Mouse (Mus musculus) liver, embryonic 16.5 days (tissue): ENCODE results near the gene Nek7. TPM values are rescaled to one million over a fixed set of nuclear protein-coding genes. Genes with fewer than 3 reads are reported as not detected.

Experiments used
- ATAC-seq: fragments of 200-750 bp; cut with Nextera tagmentation; 2 replicates; pipeline ENCODE4 v1.8.0; 2017; ENCODE audit warnings: low read depth, mild to moderate bottlenecking, moderate number of reproducible peaks, moderate library complexity
- H3K27ac ChIP-seq: fragments of 300-500 bp; sonication (generic); 2 replicates; pipeline ENCODE4 v1.5.1; 2014; ENCODE audit warnings: mild to moderate bottlenecking, low read length
- H3K27me3 ChIP-seq: fragments of 300-500 bp; sonication (generic); 2 replicates; pipeline ENCODE4 v1.6.1; 2014; ENCODE audit warnings: low read depth, low read length, mixed read lengths; ENCODE audit not compliant: control insufficient read depth, insufficient read depth
- H3K36me3 ChIP-seq: fragments of 300-500 bp; sonication (generic); 2 replicates; pipeline ENCODE4 v1.6.1; 2014; ENCODE audit warnings: mild to moderate bottlenecking; ENCODE audit not compliant: control insufficient read depth, insufficient read depth
- H3K4me1 ChIP-seq: fragments of 300-500 bp; sonication (generic); 2 replicates; pipeline ENCODE4 v1.6.1; 2014; ENCODE audit warnings: low read depth, low read length, mixed read lengths; ENCODE audit not compliant: control insufficient read depth
- H3K4me2 ChIP-seq: fragments of 300-500 bp; sonication (generic); 2 replicates; pipeline ENCODE4 v1.6.1; 2014; ENCODE audit warnings: low read depth, low read length, mixed read lengths
- H3K4me3 ChIP-seq: fragments of 300-500 bp; sonication (generic); 2 replicates; pipeline ENCODE4 v1.5.1; 2014; ENCODE audit warnings: low read depth, mild to moderate bottlenecking, low read length
- H3K9ac ChIP-seq: fragments of 300-500 bp; sonication (generic); 2 replicates; pipeline ENCODE4 v1.6.1; 2014; ENCODE audit warnings: low read depth, low read length
- H3K9me3 ChIP-seq: fragments of 300-500 bp; sonication (generic); replicated peaks from 2 replicates; pipeline ENCODE4 v1.6.1; 2016; ENCODE audit warnings: low read length; ENCODE audit not compliant: control insufficient read depth
- WGBS: fragments of 180-500 bp; shearing (Covaris S2); extraction: QIAGEN DNeasy Blood & Tissue Kit; methylation state at CpG from one replicate; pipeline ENCODE4 v1.1.7; 2014; ENCODE audit not compliant: insufficient replicate concordance; 5-methylcytosine and 5-hydroxymethylcytosine counted together
- polyA plus RNA-seq: library from polyadenylated mRNA; unstranded; fragments of >200 nt; fragmentation: Nextera tagmentation; extraction: Ambion mirVana; gene quantifications from 2 replicates; pipeline ENCODE4 v1.2.1, GENCODE M21; 2015

Gene Nek7
- polyA plus RNA-seq, 1 experiment from 2014 or later, result 15.3 TPM

DNA sequence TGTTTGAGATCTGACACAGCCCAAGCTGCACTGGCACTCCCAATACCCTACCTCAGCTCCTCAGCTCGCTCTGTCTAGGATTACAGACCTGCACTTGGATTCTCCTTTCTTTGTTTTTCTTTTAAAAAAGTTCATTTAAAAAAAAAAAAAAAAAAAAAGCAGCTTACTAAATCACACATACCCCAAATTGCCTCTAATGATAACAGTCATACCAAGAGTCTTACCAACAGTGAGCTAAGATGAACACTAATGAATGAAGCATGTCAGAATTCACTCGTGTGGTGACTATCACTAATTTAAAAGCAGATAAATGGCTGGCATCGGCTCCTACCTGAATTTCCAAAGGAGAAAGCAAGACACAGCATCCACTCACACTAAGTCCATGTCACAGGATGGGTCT is 4.6 kb downstream of the Nek7 start:
- Histone ChIP-seq H3K4me3 (no peak overlapping the region), H3K27me3 (no peaks in the 10 kb centered on the region), H3K27ac (no peak overlapping the region), H3K36me3 (no peaks in the 10 kb centered on the region), H3K4me2 (no peak overlapping the region), H3K9ac (no peak overlapping the region), H3K9me3 (no peaks in the 10 kb centered on the region), H3K4me1 (peaks cover 10% of the 10 kb centered on the region)
- 64% methylated on average over 3 of the region's 3 CpGs for WGBS
- no peak for ATAC-seq

- 51% methylated on average over 6 of the region's 6 CpGs for WGBS
- no peak overlapping the region for H3K27ac ChIP-seq
- no peak for ATAC-seq
Measured at GRCm38 (mm10) chr1:138614552-138615287, 5.2 kb downstream of the Nek7 start.

DNA sequence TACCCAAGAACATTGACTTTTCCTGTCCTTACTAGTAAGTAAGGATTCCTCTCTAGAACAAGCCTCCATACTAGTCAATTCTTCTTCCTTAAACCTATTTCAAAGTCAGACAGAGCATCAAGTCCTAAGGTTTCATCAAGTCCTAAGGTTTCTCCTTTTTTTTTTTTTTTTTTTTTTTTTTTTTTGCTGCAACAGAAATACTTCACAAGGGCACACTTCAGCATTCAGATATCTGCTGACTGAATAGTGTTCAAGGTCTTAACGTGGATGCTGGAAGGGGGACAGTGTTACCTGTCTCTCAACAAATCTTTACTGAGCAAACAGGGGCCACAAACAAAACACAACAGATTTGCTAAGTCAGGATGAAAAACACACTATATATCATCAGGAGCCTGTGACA is 7.8 kb downstream of the Nek7 start:
- Histone ChIP-seq H3K4me1 (no peaks in the 10 kb centered on the region), H3K27me3 (no peaks in the 10 kb centered on the region), H3K27ac (no peak overlapping the region), H3K9me3 (no peaks in the 10 kb centered on the region), H3K9ac (no peak overlapping the region), H3K4me2 (no peak overlapping the region), H3K36me3 (no peaks in the 10 kb centered on the region), H3K4me3 (no peak overlapping the region)
- ATAC-seq, result no peak
- WGBS, result 61% methylated on average over 1 of the region's 1 CpGs

More at GRCm38 (mm10) chr1:138614552-138615287, 5.2 kb downstream of the Nek7 start:
- H3K27me3 ChIP-seq, result no peaks in the 10 kb centered on the region
- no peaks in the 10 kb centered on the region for H3K9me3 ChIP-seq
- H3K9ac ChIP-seq, result no peak overlapping the region
- no peak overlapping the region for H3K4me2 ChIP-seq
- no peak overlapping the region for H3K4me3 ChIP-seq
- H3K4me1 ChIP-seq, result peaks cover 4% of the 10 kb centered on the region
- H3K36me3 ChIP-seq, result no peaks in the 10 kb centered on the region

DNA sequence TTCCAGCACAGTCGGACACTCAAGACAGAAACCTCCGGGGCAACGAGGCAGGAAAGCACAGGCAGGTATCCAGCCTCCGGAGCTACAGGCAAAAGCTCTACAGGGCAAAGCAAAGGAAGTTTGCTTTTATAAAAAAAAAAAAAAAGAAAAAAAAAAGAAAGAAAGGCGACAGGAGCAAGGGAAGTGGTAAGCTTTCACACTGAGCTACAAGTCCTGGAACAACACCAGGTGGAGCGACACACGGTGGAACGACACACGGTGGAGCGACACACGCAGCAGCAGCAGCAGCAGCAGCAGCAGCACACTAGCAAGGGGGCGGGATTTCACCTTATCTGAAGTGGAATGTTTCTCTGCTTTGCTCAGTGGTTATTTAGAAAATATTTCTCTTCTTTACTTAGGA is 10.8 kb downstream of the Nek7 start:
- Histone ChIP-seq H3K4me1 (no peaks in the 10 kb centered on the region), H3K27me3 (no peaks in the 10 kb centered on the region), H3K4me2 (no peak overlapping the region), H3K9ac (no peak overlapping the region), H3K36me3 (no peaks in the 10 kb centered on the region), H3K27ac (no peak overlapping the region), H3K4me3 (no peak overlapping the region), H3K9me3 (no peaks in the 10 kb centered on the region)
- ATAC-seq, result no peak
- whole genome bisulfite sequencing, result 81% methylated on average over 12 of the region's 12 CpGs

DNA sequence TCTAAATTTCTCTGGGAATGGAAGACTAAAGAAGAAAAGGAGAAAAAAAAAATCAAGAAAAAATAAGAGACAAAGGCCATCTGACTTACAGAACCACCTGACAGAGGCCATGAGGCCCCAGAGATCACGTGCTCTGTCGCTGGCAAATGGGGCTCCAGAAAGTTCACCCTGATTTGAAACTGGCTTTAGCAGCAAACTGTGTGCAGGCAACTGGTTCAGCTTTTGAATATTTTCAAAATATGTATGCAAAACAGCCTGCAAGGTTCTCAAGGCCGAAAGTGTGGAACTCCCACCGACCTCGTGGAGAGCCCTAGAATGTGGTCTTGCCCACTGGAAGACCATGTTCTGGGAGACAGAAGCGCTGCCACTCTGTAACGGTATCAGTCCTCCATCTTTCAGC is 11.6 kb downstream of the Nek7 start:
- H3K9ac ChIP-seq, result no peak overlapping the region
- WGBS, result 87% methylated on average over 7 of the region's 7 CpGs

GRCm38 (mm10) chr1:138607862-138608261 is 12.1 kb downstream of the Nek7 start:
- Histone ChIP-seq H3K27me3 (no peaks in the 10 kb centered on the region), H3K9ac (no peak overlapping the region), H3K4me3 (no peak overlapping the region), H3K4me2 (no peak overlapping the region), H3K27ac (no peak overlapping the region), H3K4me1 (no peaks in the 10 kb centered on the region), H3K36me3 (no peaks in the 10 kb centered on the region), H3K9me3 (no peaks in the 10 kb centered on the region)
- WGBS, result 78% methylated on average over 7 of the region's 7 CpGs
- no peak for ATAC-seq

More for the DNA sequence above, 11.6 kb downstream of the Nek7 start:
- H3K4me1 ChIP-seq, result no peaks in the 10 kb centered on the region
- H3K4me3 ChIP-seq, result no peak overlapping the region
- H3K36me3 ChIP-seq, result no peaks in the 10 kb centered on the region
- H3K27me3 ChIP-seq, result no peaks in the 10 kb centered on the region
- H3K9me3 ChIP-seq, result no peaks in the 10 kb centered on the region
- H3K4me2 ChIP-seq, result no peak overlapping the region
- no peak overlapping the region for H3K27ac ChIP-seq
- no peak for ATAC-seq

DNA sequence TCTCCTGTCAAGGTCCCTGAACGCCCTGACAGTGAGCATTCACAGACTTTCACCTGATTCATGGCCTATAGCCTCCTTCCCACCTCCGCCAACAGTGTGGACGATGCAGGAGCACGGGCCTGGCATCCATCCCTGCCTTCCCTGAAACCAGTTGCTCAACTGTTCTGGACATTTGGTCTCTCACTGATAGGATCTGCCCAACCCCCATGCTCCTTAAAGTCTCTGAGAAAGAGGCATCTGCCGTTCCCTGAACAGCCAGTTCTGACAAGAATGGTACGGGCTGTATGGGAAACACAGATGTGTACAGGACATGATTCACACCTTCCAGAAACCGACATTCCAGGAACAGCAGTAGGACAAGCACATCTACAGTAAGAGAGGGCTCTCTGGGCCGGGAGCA is 13.2 kb downstream of the Nek7 start:
- 73% methylated on average over 8 of the region's 8 CpGs for WGBS
- no peak overlapping the region for H3K27ac ChIP-seq
- H3K4me3 ChIP-seq, result no peak overlapping the region
- H3K36me3 ChIP-seq, result no peaks in the 10 kb centered on the region
- no peak for ATAC-seq
- H3K9ac ChIP-seq, result no peak overlapping the region
- H3K27me3 ChIP-seq, result no peaks in the 10 kb centered on the region
- H3K9me3 ChIP-seq, result no peaks in the 10 kb centered on the region
- H3K4me1 ChIP-seq, result no peaks in the 10 kb centered on the region
- no peak overlapping the region for H3K4me2 ChIP-seq

GRCm38 (mm10) chr1:138604736-138605135 is 15.2 kb downstream of the Nek7 start:
- Histone ChIP-seq H3K27me3 (no peaks in the 10 kb centered on the region), H3K4me1 (no peaks in the 10 kb centered on the region; the same call in 1 of the 2 replicates), H3K9me3 (no peaks in the 10 kb centered on the region), H3K4me2 (no peak overlapping the region), H3K4me3 (no peak overlapping the region), H3K27ac (no peak overlapping the region), H3K9ac (no peak overlapping the region), H3K36me3 (no peaks in the 10 kb centered on the region)
- ATAC-seq, result no peak
- 71% methylated on average over 2 of the region's 2 CpGs for WGBS

- WGBS, result 91% methylated on average over 4 of the region's 4 CpGs
- Histone ChIP-seq H3K36me3 (no peaks in the 10 kb centered on the region), H3K4me3 (no peak overlapping the region), H3K9ac (no peak overlapping the region), H3K27me3 (no peaks in the 10 kb centered on the region), H3K4me2 (no peak overlapping the region), H3K27ac (no peak overlapping the region), H3K9me3 (no peaks in the 10 kb centered on the region), H3K4me1 (no peaks in the 10 kb centered on the region; the same call in 1 of the 2 replicates)
- ATAC-seq, result no peak
Measured at GRCm38 (mm10) chr1:138603974-138604373, 16.0 kb downstream of the Nek7 start.
